Mouse (Mus musculus) spleen, postnatal 10 days (tissue): ENCODE measurements at regions not wholly inside any gene's neighbourhood (a gene's known extent, or its start where the extent isn't known, plus 50 kb on each side); places are given as distances from the start of the nearest gene placed in this dataset.
"Not testable (repeated sequence)": the region's sequence is repeated elsewhere in the genome, so short reads cannot be mapped to it uniquely, and the experiment has no call there.

Source experiments
- DNase-seq, 2 experiments: peaks; one replicate each; pipeline ENCODE4 v3.0.0; 2021 to 2022; ENCODE audit warnings: low spot score in 2 of 2

DNA sequence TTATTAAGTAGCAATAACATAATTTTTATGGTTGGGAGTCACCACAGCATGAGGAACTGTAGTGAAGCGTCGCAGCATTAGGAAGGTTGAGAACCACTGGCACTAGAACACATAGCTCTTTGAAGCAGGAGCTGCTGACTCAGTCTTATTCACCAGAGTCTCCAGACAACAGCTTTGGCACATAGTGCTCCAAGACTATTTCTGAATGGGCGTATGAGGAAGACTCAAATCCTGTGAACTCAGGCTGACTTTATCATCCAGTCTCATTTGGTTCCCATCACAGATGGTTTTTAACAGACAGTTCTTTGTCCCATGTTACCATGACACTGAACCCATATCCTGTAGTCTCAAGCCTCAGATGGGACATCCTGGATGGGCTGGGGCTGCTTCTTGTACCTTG lies 282.5 kb downstream of the 4933412E24Rik start:
- DNase-seq, result no peak

DNA sequence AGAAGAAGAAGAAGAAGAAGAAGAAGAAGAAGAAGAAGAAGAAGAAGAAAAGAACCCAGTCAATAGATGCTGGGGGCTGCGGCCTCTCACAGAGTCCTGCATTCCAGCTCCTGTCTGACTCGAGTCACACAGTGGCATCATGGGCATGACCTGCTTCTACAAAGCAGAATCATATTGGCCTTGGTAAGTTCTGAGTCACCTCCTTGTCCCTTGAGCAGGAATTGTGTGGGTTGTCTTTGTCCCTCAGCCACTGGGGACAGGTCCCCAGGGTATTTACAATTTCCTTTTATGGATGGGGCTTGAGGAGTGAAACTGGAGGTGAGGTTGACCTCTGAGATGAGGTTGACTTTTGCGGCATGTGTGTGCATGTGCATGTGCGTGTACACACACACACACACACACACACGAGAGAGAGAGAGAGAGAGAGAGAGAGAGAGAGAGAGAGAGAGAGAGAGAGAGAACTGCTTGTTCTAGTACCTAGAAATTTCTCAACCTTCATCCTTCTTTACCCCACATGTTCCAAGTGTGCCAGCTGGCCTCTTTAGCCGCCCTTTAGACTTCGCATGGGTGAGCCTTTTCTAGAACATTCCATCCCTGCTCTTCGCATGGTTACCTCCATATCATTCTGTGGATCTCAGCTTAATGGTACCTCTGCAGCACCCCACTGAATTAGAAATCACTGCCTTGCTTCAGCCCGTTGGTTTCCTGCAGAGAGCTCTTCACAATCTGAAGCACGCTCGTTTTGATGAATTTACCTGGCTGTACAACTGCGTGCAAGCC lies 283.2 kb downstream of the 4933412E24Rik start:
- no peak for DNase-seq

DNA sequence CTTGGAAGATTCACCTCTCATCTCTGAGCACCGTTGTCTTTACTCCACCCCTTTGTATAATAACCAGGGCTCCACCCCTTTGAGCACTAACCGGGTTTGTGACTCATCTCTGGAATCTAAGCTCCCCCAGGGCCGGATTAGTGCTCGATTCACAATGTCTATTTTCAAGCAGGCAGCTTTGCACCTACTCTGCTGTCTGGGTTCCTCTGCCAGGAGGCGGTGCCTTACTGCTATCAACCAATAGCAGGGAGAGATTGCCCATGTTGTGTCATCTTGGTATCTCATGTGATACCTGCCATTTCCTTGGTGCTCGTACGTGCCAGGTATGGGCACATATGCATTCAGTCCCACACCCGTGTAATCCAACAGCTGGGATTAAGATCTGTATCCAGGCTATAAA lies 285.3 kb downstream of the 4933412E24Rik start:
- no peak for DNase-seq

DNA sequence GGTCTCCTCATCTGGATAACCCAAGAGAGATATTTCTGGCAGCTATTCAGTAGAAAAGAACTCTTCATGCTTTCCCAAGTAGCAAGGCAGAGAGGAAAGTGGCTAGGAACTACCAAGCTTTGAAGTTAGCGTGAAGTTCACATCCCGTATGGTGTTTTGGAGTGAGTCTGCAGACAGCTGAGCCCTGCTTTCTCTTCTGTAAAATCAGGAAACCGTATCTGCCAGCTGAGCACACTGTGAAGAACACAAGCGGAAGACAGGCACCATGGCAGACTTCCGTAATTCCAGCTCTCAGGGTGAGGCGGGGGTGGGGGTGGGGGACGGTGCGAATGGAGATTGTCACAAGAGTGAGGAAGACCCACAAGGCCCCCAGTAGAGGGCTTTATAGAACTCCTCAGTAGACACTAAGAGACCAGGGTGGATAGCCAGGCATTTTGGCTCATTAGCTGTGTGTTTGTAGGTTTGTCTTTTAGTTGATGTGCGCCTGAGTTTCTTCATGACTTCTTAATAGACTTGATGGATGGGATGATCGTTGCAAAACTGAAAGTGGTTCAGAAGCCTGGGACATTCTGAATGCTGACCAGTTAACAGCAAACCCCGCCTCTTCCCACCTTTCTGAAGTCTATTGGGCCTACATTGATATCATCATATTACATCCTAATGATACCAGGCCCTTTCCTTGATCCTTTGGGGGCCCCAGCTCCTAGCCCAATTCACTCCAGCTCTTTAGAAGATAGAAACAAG lies 287.4 kb downstream of the 4933412E24Rik start:
- no peak for DNase-seq

DNA sequence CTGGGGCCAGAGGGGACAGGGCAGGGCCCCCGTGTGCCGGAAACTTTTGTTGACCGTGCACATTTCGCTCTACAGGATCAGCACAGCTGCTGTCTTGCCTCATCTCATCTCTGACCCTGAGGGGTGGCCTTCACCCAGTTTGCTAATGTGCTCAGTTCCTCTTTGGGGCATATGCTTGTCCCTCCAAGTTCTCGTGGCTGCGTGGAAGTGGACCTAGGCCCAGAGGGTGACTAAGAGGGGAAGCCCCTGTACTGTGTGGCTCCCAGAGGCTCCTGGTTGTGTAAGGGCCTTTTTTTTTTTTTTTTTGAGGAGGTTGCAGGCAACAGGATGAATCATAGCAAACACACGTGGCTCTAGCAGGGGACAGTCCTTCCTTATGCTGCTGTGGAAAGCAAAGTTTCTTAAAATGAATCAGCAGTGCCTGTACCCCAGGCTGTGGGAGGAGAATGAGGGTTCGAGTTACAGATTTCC lies 288.2 kb downstream of the 4933412E24Rik start:
- DNase-seq, result peak in 1 of 2 experiments; percentile 43

DNA sequence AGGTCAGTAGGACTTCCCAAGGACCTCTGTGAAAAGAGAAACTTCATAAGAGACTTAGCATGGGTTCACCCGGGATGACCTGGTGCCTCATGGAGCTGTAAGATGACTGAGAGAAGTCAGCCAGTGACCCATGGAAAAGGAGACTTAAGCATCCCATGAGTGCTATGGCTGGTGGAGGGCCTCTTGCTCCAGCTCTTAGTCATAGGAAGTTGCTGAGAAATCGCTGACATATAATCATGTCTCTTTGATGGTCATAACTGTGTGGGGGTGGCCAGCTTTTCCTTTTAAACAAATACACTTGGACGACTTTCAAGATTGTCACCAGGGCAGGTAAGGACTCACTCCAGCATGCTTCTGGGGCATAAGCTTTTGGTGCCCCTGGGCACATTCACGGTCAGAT lies 290.5 kb downstream of the 4933412E24Rik start:
- DNase-seq, result no peak

DNA sequence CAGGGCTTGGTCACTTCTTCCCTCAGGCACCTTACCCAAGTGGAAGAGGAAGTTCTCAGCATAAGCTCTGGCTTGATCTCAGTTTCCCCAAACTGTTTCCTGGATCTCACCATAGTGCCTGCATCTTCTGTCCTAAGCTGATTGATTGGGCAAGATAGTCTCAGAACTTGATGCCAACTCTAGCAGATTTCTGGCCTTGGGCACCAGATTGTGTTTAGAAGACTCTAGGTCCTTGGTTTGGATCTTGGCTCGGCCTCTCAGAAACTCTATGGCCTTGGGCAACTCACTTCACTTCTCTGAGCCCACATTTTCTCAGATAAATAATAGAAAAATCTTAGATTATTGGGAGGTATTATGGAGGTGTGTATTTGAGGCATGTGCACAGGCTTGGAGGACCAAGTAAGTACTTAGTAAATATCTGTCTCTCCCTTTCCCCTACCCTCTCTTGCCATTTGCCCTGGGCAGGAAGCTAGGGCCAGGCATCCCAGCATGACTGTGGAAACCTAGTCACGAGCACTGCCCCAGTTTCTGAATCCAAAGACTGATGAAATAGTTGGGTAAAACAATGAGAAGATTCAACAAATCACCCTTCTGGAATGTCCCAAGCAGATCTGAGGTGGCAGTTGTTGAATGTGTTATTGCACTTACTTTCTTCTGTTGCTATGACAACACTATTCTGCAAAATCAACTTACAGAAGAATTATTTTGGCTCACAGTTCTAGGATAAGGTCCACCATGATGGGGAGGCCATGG lies 293.6 kb downstream of the 4933412E24Rik start:
- no peak for DNase-seq

DNA sequence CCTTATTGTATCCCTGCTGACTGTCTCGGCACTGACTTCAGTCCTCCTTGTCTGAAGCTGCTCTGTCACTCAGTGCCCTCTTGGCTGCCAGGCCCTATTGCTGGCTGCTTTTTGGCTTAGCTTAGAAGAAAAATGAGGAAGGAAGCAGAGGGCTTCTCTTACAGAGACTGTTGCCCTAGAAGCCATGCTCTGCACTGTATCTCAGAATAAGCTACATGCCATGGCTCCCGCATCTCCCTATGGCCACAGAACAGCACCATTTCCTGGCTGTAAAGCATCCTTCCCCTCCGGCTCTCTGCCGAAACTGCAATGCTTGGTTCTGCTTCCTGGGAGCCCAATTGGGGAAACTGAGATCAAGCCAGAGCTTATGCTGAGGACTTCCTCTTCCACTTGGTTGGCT lies 295.0 kb downstream of the 4933412E24Rik start:
- no peak for DNase-seq

DNA sequence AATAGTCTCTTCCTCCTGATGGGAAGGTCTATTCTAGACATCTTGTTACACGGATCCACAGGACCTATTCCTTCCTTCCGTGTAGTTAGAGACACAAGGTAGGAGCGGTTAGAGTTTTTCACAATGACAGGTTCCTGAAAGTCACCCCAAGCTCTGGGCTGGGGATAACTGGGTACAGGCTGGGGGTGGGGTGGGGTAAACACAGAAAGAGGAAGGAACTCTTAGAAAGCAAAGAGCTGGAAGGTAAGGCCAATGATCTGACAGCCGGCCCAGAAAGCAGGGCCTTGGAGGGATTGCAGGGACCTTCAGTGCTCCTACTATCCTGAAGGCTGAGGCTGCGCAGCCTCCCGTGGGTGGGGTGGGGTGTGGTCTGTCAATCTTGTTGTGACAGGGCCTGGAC lies 295.4 kb downstream of the 4933412E24Rik start:
- DNase-seq, result peak in 1 of 2 experiments; percentile 40

DNA sequence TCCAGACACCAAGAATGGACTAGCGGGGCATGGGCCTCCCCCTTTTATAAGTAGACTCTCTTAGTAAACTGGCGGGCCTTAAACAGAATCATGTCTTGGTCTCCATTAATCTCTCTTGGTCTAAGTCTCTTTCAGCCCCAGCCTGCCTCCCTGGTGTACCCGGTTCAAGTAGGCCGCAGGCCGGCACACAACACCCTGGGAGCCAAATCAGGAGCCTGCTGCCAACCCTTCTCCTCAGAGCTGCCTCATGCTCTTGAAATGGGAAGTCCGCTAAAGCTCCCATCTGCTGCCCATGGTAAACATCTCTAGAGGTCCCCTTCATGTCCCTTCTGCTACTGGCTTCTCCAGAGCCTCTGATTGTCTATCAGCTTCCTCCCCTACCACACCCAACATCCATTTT lies 296.3 kb downstream of the 4933412E24Rik start:
- no peak for DNase-seq

DNA sequence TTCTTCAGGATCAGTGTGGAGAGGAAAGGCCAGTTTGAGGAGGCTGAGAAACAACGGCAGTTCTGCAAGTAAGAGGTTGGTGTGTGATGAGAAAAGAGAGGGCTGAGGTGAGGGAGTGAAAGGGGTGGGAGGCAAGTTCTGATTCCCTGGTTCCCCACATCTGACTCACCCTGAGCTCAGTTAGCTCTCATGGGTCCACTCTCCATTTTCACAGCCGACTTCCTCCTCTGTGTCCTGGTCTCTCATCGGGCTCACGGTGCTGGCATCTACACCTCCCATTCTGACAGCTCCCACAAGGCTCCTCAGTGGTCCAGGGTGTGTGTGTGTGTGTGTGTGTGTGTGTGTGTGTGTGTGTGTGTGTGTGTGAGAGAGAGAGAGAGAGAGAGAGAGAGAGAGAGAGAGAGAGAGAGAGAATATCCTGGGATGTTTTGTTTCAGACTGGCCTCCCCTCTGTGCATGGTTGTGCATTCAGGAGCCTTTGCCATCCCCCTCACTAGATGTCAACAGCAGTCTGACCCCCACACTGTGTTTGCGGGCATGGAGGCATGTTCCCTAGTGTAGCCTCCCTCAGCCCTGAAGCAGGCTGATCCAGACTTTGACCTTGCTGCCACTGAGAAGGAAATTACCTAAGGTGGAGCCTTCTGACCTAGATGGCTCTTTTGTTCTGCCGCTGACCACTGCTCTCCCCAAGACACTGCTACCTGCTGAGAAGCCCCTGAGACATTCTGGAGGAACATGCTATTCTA lies 296.9 kb downstream of the 4933412E24Rik start:
- DNase-seq, result not testable (repeated sequence)

DNA sequence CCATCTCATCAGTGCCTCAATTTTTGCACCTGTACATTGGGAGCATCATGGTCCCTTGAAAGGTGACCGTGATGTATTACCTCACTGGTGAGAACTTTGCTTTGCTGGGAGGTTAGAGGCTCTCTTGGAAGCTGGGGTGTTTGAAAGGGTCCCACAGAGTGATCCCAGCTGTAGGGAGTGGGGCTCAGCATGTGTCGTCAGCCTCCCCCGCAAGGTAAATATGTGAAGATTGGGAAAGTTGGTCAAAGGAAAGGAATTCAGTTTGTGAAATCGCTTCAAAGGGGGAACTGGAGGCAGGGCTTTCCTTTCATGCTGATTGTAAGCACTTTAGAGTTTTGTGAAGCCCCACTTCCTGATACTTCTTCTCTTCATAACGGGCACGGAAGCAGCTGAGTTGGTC lies 299.5 kb downstream of the 4933412E24Rik start:
- no peak for DNase-seq

DNA sequence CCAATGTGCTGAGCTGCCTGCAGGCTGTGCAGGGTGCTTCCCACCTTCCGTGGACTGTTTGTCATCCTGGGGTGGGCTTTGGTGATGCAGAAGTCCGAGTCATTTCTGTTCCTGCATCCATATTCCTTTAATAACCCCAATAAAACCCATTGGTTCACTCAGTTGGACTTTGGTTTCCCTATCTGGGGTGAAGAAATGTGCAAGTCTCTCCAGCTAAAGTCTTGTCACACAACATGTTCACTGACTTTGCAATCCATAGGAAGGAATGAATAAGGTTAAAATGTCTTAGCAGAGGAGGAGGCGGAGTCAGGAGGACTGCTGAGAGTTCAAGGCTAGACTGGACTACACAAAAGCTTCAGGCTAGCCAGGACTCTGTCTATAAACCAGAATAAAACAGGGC lies 300.5 kb downstream of the 4933412E24Rik start:
- DNase-seq, result no peak

DNA sequence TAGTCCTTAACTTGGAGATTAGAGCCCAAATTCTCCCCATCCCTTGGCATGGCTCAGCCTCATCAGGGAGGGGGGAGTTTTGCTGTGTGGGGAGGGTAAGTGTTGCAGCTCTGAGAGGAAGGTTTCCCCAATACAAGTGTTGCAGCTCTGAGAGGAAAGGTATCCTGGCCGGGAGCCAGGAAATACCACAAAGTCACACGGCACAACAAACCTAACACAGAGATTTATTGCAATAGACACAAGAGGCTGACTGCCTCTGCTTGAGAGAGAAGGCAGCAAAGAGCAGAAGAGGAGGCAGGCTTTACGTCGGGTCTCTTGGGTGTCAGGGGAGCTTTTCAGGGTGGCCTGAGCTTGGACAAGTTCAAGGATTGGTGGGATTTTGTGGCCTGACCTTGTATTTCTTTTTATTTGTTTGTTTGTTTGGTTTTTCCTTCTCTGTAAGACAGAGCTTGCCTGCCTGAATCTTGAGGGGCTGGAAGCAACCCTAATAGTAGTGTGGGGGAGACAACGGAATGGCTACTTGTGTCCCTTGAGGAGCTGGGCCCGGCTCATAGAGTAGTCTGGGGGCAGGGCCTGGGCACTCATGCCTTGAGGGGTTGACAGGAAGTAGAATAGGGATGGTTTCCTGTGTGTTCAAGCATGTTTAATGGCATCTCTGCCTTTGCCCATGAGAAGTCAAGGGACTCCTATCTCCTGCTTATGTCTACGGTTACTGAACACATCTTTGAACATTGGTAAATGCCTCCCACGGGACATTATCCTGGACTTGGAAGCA lies 302.3 kb downstream of the 4933412E24Rik start:
- no peak for DNase-seq

DNA sequence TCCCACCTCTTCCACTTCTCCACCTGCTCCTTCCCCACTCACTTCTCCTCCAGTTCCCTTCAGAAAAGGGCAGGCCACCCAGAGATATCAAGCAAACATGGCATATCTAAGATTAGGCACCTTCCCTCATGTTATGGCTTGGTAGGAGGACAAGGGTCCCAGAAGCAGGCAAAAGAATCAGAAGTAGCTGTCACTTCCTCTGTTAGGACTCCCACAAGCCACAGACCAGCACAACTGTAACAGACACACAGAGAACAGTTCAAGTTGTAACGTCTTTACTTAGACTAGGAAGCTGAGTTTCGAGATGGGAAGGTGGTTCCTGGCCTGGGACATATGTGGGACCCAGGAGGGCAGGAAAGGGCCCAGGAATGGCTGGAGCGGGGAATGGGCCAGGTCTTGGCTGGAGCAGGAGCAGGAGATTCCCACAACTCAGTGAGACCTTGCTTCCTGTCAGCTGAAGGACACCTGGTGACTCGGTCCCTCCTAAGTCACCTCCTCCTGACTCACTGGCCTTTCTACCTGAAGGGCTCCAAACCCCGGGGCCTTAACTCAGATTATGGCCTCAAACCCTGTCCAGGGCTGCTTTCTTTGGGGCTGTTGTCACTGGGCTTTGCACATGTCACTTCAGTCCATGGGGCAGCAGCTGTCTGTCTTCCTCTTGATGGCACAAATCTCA lies 304.2 kb downstream of the 4933412E24Rik start:
- DNase-seq, result no peak

DNA sequence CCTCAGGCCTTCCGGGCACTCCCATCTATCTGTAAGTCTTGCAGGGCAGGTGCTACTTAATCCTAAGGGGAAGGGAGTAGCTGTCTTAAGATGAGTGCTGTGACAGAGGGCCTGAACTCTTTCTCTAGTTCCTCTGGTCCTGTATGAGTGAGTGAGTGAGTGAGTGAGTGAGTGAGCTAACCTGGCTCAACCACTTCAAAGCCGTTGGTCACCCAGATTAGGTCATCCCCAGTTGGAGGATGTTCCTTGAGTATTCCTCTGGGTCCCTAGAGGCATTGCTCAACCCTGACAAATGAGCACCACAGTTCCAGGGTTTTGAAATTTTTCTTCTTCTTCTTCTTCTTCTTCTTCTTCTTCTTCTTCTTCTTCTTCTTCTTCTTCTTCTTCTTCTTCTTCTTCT lies 306.5 kb downstream of the 4933412E24Rik start:
- no peak for DNase-seq

DNA sequence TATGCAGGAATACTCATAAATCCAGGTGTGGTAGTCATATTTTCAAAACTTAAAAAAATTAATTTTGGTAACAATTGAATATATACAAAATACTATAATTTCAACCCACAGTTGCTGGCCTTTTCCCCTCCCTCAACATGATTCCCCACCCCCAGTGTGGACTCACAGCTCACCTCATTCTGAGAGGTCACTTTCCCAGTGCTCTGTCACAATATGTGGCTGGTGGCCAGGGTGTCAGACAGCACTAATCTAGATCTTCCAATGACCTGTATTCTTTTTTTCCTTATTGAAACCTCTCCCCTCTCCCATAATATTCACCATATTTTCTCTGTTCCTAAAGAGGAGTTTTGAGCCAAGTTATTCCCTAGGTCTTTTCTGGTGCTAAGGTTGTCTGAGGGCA lies 308.0 kb downstream of the 4933412E24Rik start:
- DNase-seq, result no peak

DNA sequence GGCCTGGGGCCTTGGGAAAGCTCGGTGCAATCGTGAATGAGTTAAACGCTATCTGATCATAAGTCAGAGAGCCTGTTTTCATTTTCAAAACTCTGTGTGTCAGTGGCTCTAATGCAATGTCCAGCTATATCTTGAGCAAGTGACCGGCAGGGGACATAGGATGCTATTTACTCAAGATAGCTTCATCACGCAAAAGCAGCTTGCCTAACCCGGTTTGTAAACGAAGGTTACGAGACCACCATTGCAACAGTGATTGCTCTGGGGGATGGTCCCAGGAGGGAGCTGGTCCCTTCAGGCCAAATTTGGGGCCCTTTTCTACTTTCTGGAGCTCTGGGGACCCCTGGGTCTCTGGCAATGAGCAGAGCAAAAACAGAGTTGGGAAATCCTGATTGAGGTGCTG lies 309.3 kb downstream of the 4933412E24Rik start:
- no peak for DNase-seq
